Mouse (Mus musculus) heart, adult 2 months (tissue): ENCODE results near the gene Smu1.

Experiments
- CTCF ChIP-seq: fragments of 200-600 bp; IDR thresholded peaks from 2 replicates; pipeline ENCODE4 v1.8.1; 2022; ENCODE audit warnings: antibody characterized with exemption, mild to moderate bottlenecking, moderate library complexity
- EP300 ChIP-seq: fragments of 200-500 bp; IDR thresholded peaks from 2 replicates; pipeline ENCODE4 v1.6.1; 2011; ENCODE audit warnings: low read depth, low read length, control low read depth; ENCODE audit not compliant: insufficient read depth
- POLR2A ChIP-seq: fragments of 200-500 bp; IDR thresholded peaks from 2 replicates; pipeline ENCODE4 v1.6.1; 2011; ENCODE audit warnings: mild to moderate bottlenecking, low read depth, low read length, control low read depth; ENCODE audit not compliant: insufficient read depth

- no peak for TF ChIP-seq POLR2A
- no peak for TF ChIP-seq CTCF
- no peak for TF ChIP-seq EP300
Measured at GRCm38 (mm10) chr4:40700216-40700615, 57.5 kb downstream of the Smu1 start.
